Mouse (Mus musculus): ENCODE results near the gene Ston2.

The Ston2 gene

DNA sequence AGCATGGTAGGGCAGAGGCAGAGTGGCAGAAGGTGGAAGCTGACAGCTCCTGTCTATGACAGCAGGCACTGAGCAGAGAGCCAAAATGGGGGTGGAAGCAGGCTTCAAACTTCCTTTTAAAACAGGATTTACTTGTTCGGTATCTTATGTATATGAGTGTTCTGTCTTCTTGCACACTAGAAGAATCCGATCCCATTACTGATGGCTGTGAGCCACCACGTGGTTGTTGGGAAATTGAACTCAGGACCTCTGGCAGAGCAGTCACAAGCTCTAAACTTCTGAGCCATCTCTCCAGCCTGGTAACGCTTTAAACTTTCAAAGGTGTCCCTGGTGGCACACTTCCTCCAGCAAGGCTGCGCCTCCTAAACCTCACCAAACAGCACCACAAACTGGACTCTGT is 85.4 kb downstream of the Ston2 start:
- no peak for DNase-seq (ENCODE audit: low spot score)

DNA sequence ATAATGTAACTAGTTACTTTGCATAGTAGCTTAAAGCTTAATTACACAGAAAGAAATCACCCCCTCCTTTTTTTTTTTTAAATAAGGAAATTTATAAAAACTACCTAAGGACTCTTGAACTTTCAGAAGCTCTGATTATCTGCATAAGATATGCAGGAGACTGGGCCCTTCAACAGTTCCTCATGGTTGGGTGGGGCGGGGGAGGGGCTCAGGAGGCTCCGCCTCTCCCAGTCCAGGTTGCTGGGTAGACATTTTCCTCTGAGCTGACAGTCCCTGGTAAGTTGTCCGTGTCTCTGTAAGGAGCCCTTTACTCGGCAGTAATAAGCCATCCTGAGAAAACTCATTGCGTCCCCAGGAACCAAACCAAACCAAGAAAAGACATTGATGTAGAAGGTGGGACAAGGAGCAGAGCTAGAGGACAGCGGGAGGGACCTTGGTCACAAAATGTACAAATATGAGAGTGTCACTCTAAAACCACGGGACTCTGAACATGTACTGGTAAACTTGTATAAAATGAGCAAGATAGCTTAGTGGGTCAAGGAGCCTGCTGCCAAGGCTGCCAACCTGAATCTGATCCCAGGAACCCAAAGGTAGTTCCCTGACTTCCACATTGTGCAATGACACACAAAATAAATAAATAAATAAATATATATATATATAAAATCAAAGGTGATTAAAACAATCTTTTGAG is 88.6 kb downstream of the Ston2 start:
- no peak for DNase-seq (ENCODE audit: low spot score)

DNA sequence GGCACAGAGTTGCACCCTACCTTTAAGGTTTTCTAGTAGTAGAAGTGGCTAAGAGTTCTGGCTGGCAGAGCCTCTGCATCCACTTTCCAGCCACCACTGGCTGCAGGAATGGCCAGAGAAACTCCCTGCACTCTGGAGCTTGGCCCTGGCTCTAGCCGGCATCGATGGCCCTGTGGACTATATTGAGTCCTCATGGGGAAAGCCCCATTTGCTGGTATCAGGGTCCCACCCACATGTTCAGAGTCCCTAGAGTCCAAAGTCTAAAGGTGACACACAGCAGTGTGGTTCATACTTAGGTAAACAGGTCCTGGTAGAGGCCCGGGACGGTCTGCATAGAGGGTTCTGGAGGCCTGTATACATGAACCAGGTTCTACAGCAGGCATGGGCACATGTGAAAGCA is 92.0 kb downstream of the Ston2 start:
- DNase-seq (ENCODE audit: low spot score) = no peak

DNA sequence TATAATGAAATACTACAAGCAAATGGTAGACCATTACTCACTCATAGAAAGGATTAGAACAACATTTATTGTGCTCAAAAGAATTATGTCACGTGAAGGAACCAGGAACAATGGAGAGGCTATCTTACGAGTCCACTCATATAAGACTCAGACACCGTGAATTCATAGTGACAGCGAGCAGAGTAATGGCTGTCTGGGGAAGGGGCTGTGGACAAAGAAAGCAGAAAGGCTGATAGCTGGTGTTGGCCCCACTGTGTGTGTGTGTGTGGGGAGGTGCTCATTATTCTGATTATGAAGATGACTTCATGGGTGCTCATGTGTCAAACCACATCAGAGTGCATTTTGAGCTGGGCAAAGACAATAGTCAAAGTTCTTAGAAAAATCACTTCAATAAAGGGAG is 92.4 kb downstream of the Ston2 start:
- no peak for DNase-seq (ENCODE audit: low spot score)

DNA sequence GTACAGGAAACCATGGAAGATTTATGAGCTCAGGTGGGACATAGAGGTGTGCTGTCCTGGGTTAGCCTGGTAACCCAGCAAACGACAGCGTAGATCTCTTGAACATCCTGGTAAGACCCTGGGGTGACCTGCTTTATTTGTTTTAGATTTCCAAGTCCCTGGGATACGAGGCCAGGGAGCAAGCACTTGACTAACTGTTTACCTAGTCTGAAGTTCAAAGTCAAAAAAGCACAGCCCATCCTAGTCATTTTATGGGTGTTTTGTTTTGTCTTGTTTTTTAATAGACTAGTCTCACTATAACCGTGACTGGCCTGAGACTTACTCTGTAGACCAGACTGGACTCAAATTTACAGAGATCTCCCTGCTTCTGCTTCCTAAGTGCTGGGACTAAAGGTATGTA is 93.4 kb downstream of the Ston2 start:
- no peak for DNase-seq (ENCODE audit: low spot score)

DNA sequence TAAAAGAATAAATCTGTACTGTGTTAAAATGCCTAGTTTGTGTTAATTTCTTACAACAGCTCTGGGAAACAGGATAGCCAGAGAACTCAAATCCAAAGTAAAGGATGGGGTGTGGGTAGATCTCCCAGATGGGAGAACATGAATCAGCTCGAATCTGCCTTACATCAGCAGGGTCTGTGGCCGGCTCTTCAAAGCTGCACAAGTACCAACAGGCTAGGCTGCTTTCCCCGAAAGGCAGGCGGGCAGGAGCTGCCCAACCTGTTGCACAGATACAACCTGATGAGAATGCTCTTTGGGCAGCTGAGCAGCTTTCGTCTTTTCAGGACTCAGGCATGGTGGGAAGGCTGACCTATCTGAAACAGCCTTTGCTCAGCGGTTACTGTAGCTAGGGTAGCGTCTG is 94.6 kb downstream of the Ston2 start:
- no peak for DNase-seq (ENCODE audit: low spot score)

DNA sequence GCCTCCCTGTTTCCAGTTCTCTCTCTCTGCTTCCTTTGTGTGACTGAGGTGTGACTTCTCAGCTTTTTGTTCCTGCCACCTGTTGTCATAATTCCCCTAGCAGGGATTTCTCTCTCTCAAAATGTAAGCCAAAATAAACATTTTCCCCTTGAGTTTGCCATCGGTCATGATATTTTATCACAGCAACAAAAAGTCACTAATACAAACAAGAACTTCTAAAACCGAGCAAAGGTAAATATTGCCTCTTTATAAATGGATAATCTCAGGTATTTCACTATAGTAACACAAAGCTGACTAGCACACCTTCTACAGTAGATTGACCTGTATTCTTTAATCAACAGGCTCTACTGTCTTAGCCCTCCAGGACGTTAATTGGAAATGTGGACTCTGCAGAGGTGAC is 95.2 kb downstream of the Ston2 start:
- DNase-seq (ENCODE audit: low spot score) = no peak

DNA sequence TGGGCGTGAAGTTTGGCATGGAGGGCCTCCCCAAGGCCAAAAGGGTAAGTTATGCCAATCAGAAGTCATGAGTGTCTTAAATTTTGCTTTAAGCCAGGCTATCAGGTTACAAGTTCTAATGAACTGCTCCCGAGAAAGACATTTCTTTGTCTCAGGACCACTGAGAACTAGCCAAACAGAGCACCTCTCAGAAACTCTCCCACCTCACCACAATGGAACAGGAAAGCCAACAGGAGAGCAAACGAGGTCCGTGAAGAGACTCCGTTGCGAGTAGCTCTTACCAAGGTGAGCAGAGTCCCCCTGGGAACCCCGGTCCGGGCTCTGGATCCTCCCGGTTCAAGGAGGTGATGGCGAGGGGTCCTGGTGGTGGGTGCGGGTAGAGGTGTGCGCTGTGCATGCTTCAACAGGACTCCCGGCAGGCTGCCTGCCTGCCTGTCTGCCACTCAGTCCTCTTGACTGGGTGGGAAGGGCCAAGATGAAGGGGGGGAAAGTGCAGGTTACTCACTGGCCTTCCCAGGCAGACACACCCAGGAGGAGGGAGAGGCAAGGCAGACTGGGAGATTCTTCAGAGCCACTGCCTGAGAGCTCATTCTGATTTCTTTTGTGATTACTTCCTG is 102.4 kb downstream of the Ston2 start:
- no peak for DNase-seq (ENCODE audit: low spot score)

DNA sequence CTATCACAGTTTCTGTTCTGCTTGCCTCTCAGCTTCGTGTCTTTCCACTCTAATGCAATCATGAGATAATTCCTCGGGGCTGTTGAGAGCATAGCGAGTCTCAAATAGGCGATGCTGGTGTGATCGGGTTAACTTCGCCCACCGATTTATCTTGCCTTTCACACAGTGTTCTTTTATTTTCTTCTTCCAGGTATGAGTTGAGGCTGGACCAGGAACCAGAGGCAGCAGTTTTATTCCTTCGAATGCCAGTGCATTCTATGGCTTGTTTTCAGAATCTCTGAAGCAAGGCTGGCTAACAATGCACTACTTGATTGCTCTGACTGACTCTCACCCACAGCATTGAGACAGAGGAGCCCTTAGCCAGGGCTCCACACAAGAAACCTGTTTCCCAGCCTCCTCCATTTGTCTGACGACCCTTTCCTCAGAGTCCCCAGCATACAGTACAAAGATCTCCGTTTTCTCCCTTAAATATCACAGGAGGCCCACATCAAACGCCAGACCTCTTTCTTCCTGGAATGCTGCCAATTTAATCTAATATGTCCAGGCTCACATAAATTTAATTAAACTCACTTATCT is 103.3 kb downstream of the Ston2 start:
- DNase-seq (ENCODE audit: low spot score) = no peak

DNA sequence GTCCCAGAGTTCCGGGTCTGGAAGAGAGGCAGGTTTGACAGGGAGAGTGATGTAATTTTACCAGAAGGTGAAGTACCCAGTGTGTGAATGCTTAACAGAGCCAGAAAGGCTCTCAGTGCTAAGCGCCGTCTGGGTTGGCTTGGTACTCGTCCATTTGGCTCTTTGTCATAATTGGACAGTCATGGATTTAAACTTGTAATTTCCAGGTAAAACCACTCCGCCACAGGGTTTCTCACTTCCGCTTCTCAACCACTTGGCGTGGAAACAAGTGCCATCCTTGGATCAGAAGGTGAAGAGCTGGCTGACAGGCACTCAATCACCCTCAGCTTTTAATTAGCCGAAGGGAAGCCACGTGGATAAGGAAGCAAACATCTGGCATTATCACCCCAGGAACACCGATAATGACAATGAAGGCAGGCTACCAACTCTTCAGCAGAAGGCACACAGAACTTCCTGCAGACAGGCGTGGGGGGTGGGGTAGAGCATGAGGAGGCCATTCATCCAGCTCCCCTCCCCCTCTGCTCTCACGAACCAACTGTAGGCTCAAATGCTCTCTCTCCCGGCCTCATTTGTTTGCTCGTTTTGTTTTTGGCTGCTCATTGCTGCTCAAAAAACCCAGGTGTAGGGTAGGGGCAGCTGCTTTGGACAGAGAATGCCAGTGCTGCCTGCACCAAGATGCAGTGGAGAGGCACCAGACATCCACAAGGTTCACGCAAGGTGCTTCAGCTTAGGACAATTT is 103.9 kb downstream of the Ston2 start:
- DNase-seq (ENCODE audit: low spot score) = no peak

DNA sequence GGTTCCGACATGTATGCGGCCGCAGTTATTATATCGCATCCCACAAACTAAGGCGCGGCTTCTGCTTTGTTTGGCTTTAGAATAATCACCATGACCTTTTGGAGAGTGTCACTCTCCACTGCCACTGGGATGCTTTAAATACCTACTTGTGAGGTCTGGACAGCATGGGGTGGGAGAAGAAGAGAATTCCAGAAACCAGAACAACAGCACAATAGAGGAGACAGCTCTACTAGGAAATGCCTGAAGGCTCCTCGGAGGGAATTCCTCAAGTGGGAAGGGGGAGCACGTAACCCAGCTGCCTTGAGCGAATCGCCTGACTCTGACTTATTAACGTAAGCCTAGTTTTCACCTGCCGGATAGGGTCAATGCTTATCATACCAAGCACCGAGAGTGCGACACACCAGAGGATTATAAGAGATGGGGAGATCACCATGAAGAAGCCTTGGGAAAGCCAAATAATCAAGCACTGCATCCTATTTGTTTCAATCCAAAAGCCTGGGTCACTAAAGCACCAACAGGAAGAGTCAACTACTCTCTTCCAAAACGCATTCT is 104.6 kb downstream of the Ston2 start:
- DNase-seq (ENCODE audit: low spot score) = no peak

DNA sequence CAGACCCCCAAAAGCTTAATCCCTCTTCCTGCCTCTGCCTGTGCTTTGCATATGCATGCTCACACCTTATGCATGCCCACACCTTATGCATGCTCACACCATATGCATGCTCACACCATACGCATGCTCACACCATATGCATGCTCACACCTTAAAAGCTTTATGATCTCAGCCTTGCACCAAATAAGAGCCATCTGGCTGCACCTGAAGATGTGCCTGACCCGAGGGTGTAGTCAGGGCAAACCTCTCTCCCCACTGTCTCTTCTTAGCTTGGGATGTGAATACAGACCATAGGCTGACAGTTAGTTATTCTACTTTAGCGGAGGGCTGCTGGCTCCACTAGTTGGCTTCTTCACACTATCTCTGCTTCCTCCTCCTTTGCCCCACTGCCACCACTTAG is 105.1 kb downstream of the Ston2 start:
- DNase-seq (ENCODE audit: low spot score) = no peak

DNA sequence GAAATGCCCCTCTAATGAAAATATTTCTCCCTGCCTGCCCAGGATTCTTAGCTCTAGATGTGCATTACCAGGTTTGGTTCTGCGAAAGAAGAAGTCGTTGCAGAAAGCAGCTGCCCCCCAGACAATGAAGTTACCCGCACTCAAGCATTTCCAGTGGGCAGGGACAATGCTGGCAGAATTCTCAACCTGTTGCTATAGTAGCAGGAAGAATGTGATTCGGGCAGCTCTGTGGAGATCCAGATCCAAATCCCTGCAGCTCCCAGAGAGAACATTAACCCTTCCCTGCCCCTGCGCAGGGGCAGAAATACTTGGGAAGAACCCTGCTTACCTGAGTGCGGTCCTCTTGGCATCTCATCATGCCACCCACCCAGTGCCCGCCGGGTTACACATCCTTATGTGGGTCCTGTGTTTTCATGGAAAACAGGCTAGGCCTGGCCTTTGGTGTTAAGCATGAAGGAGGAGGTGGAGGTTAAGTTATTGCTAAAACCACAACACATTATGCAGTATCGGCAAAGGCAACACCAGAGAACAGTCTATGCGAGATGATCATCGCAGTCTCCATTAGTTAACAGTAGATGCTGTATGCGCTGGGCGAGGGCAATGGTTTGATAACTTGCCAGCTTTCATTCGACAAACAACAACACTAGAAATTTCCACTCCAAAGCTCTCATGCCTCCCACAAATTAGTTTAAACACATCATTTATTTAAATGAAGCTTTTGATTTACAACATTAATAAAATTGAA is 108.7 kb downstream of the Ston2 start:
- no peak for DNase-seq (ENCODE audit: low spot score)

DNA sequence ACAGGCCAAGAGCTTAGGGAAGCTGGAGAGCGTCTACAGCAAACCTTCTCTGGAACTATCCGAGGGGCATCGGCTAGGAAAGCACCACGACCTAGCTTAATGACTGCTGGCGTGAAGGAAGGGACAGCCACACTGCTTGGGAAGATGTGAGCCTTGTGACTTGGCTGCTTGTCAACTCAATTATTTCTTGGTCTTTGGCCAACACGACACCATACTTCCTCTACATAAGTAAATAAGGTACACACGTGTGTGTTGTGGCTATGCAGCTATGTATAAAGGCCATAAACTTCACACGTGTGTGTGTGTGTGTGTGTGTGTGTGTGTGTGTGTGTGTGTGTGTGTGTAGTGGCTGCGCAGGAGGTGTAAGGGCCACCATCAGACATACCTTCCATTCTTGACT is 112.2 kb downstream of the Ston2 start:
- DNase-seq (ENCODE audit: low spot score) = no peak

DNA sequence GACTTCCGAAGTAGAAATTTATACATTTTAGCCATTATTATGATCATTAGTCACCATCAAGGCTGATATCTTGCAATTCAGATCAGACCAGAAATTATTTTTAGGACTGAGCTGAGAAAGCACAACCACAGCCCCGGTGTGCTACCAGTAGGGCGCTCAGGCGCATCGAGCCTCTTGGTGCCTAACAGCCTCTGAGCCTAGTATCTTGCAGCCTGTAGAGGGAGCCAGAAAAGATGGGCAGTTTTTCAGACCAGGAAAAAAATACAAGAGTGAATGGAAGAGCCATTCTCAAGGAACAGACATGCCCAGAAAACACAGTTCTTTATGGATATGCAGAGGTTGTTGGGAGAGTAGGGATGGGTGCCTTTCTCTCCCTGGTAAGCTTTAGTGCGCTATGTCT is 115.0 kb downstream of the Ston2 start:
- no peak for DNase-seq (ENCODE audit: low spot score)

DNA sequence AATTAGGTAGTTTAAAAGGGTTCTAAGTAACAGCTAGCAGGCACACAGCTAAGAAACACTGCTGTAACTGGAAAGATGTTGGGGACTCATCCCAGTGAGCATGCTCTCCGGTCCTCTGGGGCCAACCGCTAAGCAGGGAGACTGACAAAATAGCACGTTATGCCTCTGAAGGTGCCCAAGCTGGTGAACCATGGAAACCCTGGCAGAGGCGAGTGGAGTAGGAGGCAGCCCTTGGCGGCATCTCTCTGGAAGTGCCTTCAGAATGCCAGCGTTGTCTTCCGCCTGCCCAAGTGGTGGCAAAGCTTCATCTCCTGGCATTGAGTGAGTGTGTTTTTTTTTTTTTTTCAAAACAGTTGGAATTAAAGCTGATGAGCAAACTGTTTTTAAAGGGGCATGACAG is 115.7 kb downstream of the Ston2 start:
- no peak for DNase-seq (ENCODE audit: low spot score)

DNA sequence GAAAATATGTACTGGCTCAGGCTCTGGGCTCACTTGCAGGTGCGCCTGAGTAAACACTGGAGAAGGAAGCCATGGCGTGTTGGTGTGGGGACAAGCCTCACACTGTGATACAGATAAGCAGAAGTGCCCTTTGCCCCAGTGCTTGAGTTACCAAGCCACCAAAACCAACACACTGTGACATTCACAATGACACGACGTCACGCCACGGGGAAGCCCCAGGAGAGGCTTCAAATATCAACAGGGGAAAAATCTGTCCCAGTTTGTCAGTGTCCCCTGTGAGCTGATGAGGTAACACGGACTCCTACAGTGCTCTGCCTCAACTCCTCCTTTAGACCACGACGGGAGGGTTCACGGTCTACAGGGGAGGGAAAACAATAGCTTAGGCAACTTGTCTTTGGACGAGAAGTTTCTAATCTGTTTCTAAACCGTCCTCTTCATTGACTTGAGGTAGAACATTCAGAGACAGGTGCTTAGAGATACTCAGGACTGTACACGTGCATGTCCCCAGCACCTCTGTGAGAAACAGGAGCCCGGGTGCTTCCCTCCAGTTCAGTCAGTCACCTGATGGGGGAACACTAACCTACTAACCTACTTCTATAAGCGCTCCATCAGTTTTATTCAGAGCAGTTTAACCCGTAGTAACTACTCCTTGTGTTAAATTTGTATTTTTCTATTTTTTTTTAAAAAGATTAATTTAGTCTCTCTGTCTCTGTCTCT is 119.5 kb downstream of the Ston2 start:
- DNase-seq (ENCODE audit: low spot score) = no peak

DNA sequence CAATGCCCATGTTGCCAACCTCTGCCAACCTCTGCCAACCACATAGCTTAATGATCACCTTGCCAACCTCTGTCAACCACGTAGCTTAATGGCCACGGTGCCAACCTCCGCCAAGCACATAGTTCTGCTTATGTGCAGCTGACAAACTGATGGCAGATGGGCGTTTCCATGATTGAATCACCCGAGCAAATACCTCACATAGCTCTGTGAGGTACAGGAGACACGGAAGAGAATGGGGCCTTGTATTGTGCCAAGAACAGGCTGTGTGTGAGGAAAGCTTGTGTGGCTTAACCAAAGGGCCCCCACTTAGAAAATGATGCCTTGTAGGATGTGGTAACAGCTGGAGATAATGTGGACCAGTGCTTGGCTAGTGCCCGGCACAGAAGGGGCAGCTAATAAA is 120.4 kb downstream of the Ston2 start:
- no peak for DNase-seq (ENCODE audit: low spot score)

DNA sequence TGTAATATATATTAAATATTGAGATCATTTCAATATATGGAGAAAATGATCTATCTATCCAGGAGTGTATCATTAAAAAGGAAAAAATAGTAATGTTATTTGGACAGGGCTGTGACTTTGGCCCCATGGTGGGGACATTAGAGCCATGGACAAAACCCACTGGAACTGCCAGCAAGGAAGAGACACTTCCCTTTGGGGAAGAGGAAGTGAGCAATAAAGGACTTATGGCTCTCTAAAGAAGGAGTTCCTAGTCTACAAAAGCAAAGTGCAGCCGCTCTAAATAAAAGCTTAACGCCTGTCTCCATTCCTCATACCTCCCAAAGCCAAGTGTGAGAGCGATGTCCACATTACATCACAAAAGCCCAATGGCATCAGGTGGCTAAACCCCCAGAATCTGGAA is 121.6 kb downstream of the Ston2 start:
- no peak for DNase-seq (ENCODE audit: low spot score)

DNA sequence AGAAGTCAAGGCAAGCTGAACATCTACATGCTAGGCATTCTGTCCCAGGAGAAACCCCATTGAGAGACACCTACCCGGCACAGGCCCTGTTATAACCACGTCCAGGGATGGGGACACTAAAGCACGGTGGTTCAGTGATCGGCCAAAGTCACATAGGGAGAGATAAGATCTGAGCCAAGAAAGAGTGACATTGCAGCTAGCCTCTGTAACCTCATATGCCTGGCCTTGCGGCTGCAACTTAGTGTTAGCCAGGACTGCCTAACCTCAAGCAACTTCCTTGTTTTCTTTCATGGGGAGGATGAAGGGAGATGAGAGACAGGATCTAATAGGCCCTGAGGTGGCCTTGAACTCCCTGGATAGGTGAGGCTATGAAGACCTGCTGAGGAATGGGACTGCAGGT is 122.8 kb downstream of the Ston2 start:
- no peak for DNase-seq (ENCODE audit: low spot score)

DNA sequence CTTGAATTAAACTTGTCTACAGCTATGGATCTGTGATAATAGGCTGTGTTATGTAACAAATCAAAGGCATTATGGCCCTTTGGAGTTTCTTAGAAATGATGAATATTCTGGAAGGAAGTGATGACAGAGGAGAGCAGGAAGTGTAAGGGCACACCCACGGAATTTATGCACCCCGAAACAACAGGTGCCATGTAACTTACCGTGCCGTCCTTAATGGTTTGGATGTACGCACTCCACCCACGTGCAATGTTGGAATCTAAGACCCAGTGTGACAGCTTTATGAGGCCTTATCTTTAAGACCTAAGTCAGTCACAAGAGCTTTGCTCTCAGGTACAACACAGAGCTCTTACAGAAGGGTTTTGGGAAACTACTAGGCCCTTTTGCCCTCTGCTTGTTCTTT is 124.9 kb downstream of the Ston2 start:
- DNase-seq (ENCODE audit: low spot score) = no peak

DNA sequence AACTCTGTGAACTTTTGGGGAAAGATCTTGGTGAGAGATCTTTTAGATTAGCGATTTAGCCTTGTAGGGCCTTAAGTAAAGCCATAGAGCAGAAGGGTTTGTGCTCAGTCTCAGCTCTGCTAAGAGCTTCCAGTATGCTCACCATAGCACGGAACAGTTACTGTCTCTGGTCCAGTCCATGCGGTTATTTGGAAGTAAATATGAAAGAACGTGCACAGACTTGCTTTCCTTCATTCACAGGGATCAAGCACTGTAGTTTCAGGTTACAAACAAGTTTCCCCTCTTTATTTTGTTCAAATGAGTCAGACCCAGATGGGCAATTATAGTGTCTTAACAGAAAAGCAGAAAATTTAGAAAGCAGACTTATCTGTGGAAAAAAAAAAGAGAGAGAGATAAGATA is 125.3 kb downstream of the Ston2 start:
- DNase-seq (ENCODE audit: low spot score) = no peak

All from layer of hippocampus, adult 9-10 months (tissue).